Mouse (Mus musculus) midbrain, postnatal 0 days (tissue): ENCODE results near the gene Mex3a. TPM values are rescaled to one million over a fixed set of nuclear protein-coding genes. Genes with fewer than 3 reads are reported as not detected.
A peak's percentile ranks its signal among the peaks of the same experiment; 100 is the strongest.

ENCODE experiments used
- ATAC-seq: fragments of 200-750 bp; cut with Nextera tagmentation; 2 replicates; pipeline ENCODE4 v1.8.0; 2017; ENCODE audit warnings: moderate number of reproducible peaks, mild to moderate bottlenecking, moderate TSS enrichment, moderate library complexity; ENCODE audit not compliant: low FRiP score
- DNase-seq: peaks from one replicate; pipeline ENCODE4 v3.0.0-alpha.2; 2015; ENCODE audit warnings: low spot score
- H3K27ac ChIP-seq: fragments of 300-500 bp; sonication (generic); 2 replicates; pipeline ENCODE4 v1.5.1; 2014; ENCODE audit warnings: low read depth, mild to moderate bottlenecking, low read length, mixed read lengths
- H3K27me3 ChIP-seq: fragments of 300-500 bp; sonication (generic); 2 replicates; pipeline ENCODE4 v1.6.1; 2014; ENCODE audit warnings: low read length, control low read depth, mixed read lengths; ENCODE audit not compliant: insufficient read depth
- H3K36me3 ChIP-seq: fragments of 300-500 bp; sonication (generic); 2 replicates; pipeline ENCODE4 v1.6.1; 2014; ENCODE audit warnings: low read length, control low read depth, mixed read lengths; ENCODE audit not compliant: insufficient read depth
- H3K4me1 ChIP-seq: fragments of 300-500 bp; sonication (generic); 2 replicates; pipeline ENCODE4 v1.6.1; 2014; ENCODE audit warnings: mild to moderate bottlenecking, control low read depth, antibody characterized with exemption, low read length, mixed read lengths; ENCODE audit not compliant: insufficient read depth
- H3K4me2 ChIP-seq: fragments of 300-500 bp; sonication (generic); 2 replicates; pipeline ENCODE4 v1.6.1; 2014; ENCODE audit warnings: low read depth, mild to moderate bottlenecking, low read length, mixed read lengths; ENCODE audit not compliant: poor library complexity, severe bottlenecking
- H3K4me3 ChIP-seq: fragments of 300-500 bp; sonication (generic); 2 replicates; pipeline ENCODE4 v1.5.1; 2014; ENCODE audit warnings: low read depth, mild to moderate bottlenecking, low read length, moderate library complexity
- H3K9ac ChIP-seq: fragments of 300-500 bp; sonication (generic); replicated peaks from 2 replicates; pipeline ENCODE4 v1.6.1; 2014; ENCODE audit warnings: mild to moderate bottlenecking, low read length, moderate library complexity, mixed read lengths; ENCODE audit not compliant: poor library complexity, severe bottlenecking
- H3K9me3 ChIP-seq: fragments of 300-500 bp; sonication (generic); 2 replicates; pipeline ENCODE4 v1.6.1; 2016; ENCODE audit warnings: low read length, control low read depth
- CTCF ChIP-seq: IDR thresholded peaks from 2 replicates; pipeline ENCODE4 v1.5.1; 2016; ENCODE audit warnings: antibody characterized with exemption, mild to moderate bottlenecking
- WGBS: fragments of 180-500 bp; shearing (Covaris S2); extraction: QIAGEN DNeasy Blood & Tissue Kit; methylation state at CpG from one replicate; pipeline ENCODE4 v1.1.7; 2014; 5-methylcytosine and 5-hydroxymethylcytosine counted together
- polyA plus RNA-seq: library from polyadenylated mRNA; unstranded; fragments of >200 nt; fragmentation: Nextera tagmentation; extraction: Ambion mirVana; gene quantifications from 2 replicates; pipeline ENCODE4 v1.2.1, GENCODE M21; 2015
- total RNA-seq: library from RNA; depleted of rRNA; stranded (reverse); fragments of >200 nt; gene quantifications from 2 replicates; pipeline ENCODE4 v1.2.3, GENCODE M21; 2014

The Mex3a gene
- total and polyA plus RNA-seq, 2 experiments from 2014 or later: 16.1 to 56.9 TPM

GRCm38 (mm10) chr3:88500087-88500486, 32.1 kb upstream of the Mex3a start:
- ATAC-seq (no peak), DNase-seq (no peak)
- Histone ChIP-seq H3K27ac (no peak overlapping the region), H3K4me3 (no peak overlapping the region), H3K27me3 (no peaks in the 10 kb centered on the region), H3K36me3 (peaks cover 4% of the 10 kb centered on the region; the same call in 1 of the 2 replicates), H3K4me1 (peaks cover 9% of the 10 kb centered on the region; the same call in 1 of the 2 replicates), H3K4me2 (no peak overlapping the region), H3K9ac (no peak overlapping the region), H3K9me3 (no peaks in the 10 kb centered on the region)
- 90% methylated on average over 7 of the region's 7 CpGs for WGBS
- TF ChIP-seq CTCF: no peak

- Histone ChIP-seq H3K4me1 (peaks cover 9% of the 10 kb centered on the region; the same call in 1 of the 2 replicates), H3K4me3 (peak overlapping the region; percentile 90; the same call in 1 of the 2 replicates), H3K27ac (no peak overlapping the region), H3K9ac (no peak overlapping the region), H3K27me3 (no peaks in the 10 kb centered on the region), H3K4me2 (peak overlapping the region; percentile 21), H3K9me3 (no peaks in the 10 kb centered on the region), H3K36me3 (peaks cover 4% of the 10 kb centered on the region; the same call in 1 of the 2 replicates)
- no peak for DNase-seq
- no peak for ATAC-seq
- TF ChIP-seq CTCF: no peak
- 50% methylated on average over 4 of the region's 4 CpGs for WGBS
These were observed 31.4 kb upstream of the Mex3a start for GRCm38 (mm10) chr3:88500655-88501365.

- no peak for DNase-seq
- H3K4me1 ChIP-seq: peaks cover 9% of the 10 kb centered on the region; the same call in 1 of the 2 replicates
- H3K36me3 ChIP-seq: peaks cover 4% of the 10 kb centered on the region; the same call in 1 of the 2 replicates
- H3K9me3 ChIP-seq: no peaks in the 10 kb centered on the region
- H3K4me2 ChIP-seq: peak overlapping the region; percentile 86
- peak overlapping the region; percentile 87; the same call in 1 of the 2 replicates for H3K9ac ChIP-seq
- WGBS: 53% methylated on average over 6 of the region's 6 CpGs
- 0 out of 2 replicates have a peak overlapping the region, but pooled peaks have one; percentile 47 for H3K27ac ChIP-seq
- no peak for ATAC-seq
- TF ChIP-seq CTCF: no peak
- no peaks in the 10 kb centered on the region for H3K27me3 ChIP-seq
- H3K4me3 ChIP-seq: peak overlapping the region; percentile 90
These were observed 30.7 kb upstream of the Mex3a start for GRCm38 (mm10) chr3:88501366-88502030.

DNA sequence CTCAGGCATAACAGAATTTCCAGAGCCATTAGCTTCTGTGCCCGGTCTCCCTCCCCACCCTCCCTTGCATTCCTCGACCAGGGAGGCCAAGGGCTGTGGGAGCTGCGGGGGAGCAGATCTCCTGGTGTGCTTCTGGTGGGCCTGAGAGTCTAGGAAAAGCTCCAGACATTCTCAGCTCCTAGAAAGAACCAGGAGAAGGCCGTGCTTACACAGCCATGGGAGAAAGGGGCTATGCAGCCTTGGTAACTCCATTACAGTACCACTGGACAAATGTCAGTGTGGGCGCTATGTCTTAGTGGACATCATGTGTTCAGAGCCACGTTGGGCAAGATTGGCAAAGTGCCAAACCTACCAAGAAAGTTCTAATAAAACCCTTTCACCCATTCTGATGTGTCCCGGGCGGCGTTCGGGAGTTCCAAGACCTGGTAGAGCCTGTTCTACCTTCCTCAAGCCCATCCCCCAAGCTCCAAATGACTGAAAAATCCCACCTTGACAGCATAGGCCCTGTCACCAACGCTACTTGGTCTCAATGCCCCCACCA, 30.1 kb upstream of the Mex3a start:
- 22% methylated on average over 11 of the region's 11 CpGs for WGBS
- no peak; the same call in 1 of the 2 replicates for ATAC-seq
- H3K36me3 ChIP-seq: peaks cover 4% of the 10 kb centered on the region; the same call in 1 of the 2 replicates

DNA sequence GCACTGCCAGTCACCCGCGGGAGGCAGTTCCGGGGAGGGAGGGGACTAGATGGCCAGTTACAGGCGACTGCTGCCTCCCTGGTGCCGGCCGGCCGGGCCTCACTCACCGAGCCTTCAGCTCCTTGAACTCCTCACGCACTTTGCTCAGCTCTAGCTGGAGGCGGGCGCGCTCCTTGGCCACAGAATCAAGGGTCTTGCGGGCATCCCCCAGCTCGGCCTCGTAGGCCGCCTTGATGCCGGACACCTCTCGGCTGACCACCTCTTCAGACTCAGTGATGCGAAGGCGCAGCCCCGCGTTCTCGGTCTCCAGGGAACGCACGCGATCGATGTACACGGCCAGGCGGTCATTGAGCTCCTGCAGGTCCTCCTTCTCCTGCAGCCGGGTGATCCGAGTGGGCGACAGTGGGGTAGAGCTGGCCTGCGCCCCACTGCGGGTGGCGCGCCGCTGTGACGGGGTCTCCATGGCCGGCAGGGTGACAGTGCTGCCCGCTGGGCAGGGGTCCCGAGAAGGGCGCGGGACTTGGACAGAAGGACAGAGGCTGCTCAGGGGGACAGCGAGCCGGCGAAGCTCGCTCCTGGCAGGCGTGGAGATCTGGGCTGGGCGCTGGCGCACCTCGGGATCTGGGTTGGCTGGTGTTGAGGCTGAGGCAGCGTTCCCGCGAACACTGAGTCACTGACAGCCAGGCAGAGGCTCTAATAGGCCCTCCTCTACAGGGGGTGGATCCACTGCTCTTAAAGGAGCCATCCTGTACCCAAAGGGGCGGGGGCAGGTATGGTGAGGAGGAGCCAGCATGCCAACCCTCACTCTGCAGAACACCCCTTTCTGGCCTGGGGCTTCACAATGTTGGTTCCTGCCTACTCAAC, 29.3 kb upstream of the Mex3a start:
- WGBS: under 1% methylated on average over 55 of the region's 55 CpGs
- no peak for TF ChIP-seq CTCF
- peak overlapping the region; percentile 87 for H3K9ac ChIP-seq
- H3K9me3 ChIP-seq: no peaks in the 10 kb centered on the region
- H3K4me1 ChIP-seq: peaks cover 9% of the 10 kb centered on the region; the same call in 1 of the 2 replicates
- no peaks in the 10 kb centered on the region; the same call in 1 of the 2 replicates for H3K36me3 ChIP-seq
- H3K27ac ChIP-seq: peak overlapping the region; percentile 67
- H3K27me3 ChIP-seq: no peaks in the 10 kb centered on the region
- peak overlapping the region; percentile 86 for H3K4me2 ChIP-seq
- H3K4me3 ChIP-seq: peak overlapping the region; percentile 90
- DNase-seq (peak; percentile 93), ATAC-seq (peak; percentile 92)

More for the DNA sequence above, 30.1 kb upstream of the Mex3a start:
- Histone ChIP-seq H3K4me1 (peaks cover 9% of the 10 kb centered on the region; the same call in 1 of the 2 replicates), H3K27me3 (no peaks in the 10 kb centered on the region), H3K9me3 (no peaks in the 10 kb centered on the region), H3K27ac (peak overlapping the region; percentile 67), H3K9ac (peak overlapping the region; percentile 87), H3K4me3 (peak overlapping the region; percentile 90), H3K4me2 (peak overlapping the region; percentile 86)
- no peak for TF ChIP-seq CTCF
- no peak for DNase-seq
